9 mouse cellular contexts compared by ENCODE assay signal in the genomic region with DNA sequence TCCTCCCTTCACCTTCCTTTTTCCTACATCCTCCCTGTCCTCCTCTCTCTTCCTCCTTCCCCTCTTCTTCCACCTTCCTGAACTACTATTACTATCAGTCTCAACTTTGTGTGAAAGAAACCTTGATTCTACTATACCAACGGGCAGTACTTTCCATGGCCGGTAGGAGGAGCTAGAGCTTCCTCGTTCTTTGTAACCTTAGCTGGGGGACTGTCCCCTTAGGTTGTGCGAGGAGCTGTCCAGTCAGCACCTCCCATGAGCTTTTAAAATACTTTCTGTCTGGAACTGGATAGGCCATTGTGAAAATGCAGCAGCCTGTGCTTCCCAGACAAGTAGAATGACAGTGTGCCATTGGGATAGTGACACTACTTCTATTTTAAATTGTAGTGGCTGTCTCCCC. TPM values are rescaled to one million over a fixed set of nuclear protein-coding genes. Genes with fewer than 3 reads are reported as not detected.
DNase-seq lines count a peak whose midpoint lies in the region; ATAC-seq lines count a peak whose summit lies in the region.
"Had no signal": no experiment of that assay in that cellular context is flagged by ENCODE, and none has a peak within 500 bp of the region (broad histone marks: within the 10 kb centered on the region; RNA-seq: fewer than 3 reads in every experiment).

No protein-coding gene starts in this region.

- H3K27ac ChIP-seq in hindbrain, embryonic 11.5 days (ENCODE audit: low read depth, low read length): no peak overlapping the region
- H3K27ac ChIP-seq in hindbrain, embryonic 12.5 days: no peak overlapping the region
- H3K27ac ChIP-seq in heart, embryonic 10.5 days: no peak overlapping the region
- H3K27ac ChIP-seq: embryonic facial prominence, embryonic 12.5 days had no signal

- H3K9me3 ChIP-seq in hindbrain, embryonic 11.5 days (ENCODE audit: control insufficient read depth, low read length): no peaks in the 10 kb centered on the region
- H3K9me3 ChIP-seq in hindbrain, embryonic 12.5 days (replicated peaks): no peaks in the 10 kb centered on the region
- H3K9me3 ChIP-seq in heart, embryonic 10.5 days: no peaks in the 10 kb centered on the region
- H3K9me3 ChIP-seq: embryonic facial prominence, embryonic 12.5 days had no signal

- no peak overlapping the region for H3K4me2 ChIP-seq in hindbrain, embryonic 11.5 days (replicated peaks; ENCODE audit: low read depth, low read length)
- no peak overlapping the region for H3K4me2 ChIP-seq in hindbrain, embryonic 12.5 days (replicated peaks)
- H3K4me2 ChIP-seq: embryonic facial prominence, embryonic 12.5 days had no signal

- no peak for ATAC-seq in hindbrain, embryonic 11.5 days (ENCODE audit: low FRiP score)
- ATAC-seq in hindbrain, embryonic 12.5 days (ENCODE audit: low FRiP score): no peak

- no peak overlapping the region for H3K9ac ChIP-seq in hindbrain, embryonic 11.5 days (ENCODE audit: low read depth, low read length)
- H3K9ac ChIP-seq in hindbrain, embryonic 12.5 days: no peak overlapping the region
- H3K9ac ChIP-seq: embryonic facial prominence, embryonic 12.5 days had no signal

- no peak overlapping the region for H3K4me3 ChIP-seq in hindbrain, embryonic 11.5 days (ENCODE audit: low read depth, low read length)
- H3K4me3 ChIP-seq in hindbrain, embryonic 12.5 days: no peak overlapping the region
- no peak overlapping the region for H3K4me3 ChIP-seq in heart, embryonic 10.5 days
- H3K4me3 ChIP-seq: embryonic facial prominence, embryonic 12.5 days had no signal

- H3K36me3 ChIP-seq in hindbrain, embryonic 11.5 days (ENCODE audit: control insufficient read depth, insufficient read depth, low read length): no peaks in the 10 kb centered on the region
- no peaks in the 10 kb centered on the region for H3K36me3 ChIP-seq in hindbrain, embryonic 12.5 days
- no peaks in the 10 kb centered on the region for H3K36me3 ChIP-seq in heart, embryonic 10.5 days
- H3K36me3 ChIP-seq: embryonic facial prominence, embryonic 12.5 days had no signal

- peaks cover 21% of the 10 kb centered on the region for H3K27me3 ChIP-seq in hindbrain, embryonic 11.5 days (ENCODE audit: control insufficient read depth, insufficient read depth, low read length)
- H3K27me3 ChIP-seq in hindbrain, embryonic 12.5 days: peaks cover 39% of the 10 kb centered on the region
- H3K27me3 ChIP-seq in heart, embryonic 10.5 days (ENCODE audit: insufficient read depth, poor library complexity, severe bottlenecking): peaks cover 36% of the 10 kb centered on the region

- WGBS in hindbrain, embryonic 11.5 days: 0% methylated on average over 4 of the region's 4 CpGs
- 0% methylated on average over 4 of the region's 4 CpGs for WGBS in hindbrain, embryonic 12.5 days
- 0% methylated on average over 4 of the region's 4 CpGs for whole genome bisulfite sequencing in heart, embryonic 10.5 days

- peak; percentile 90 for DNase-seq in hindbrain, embryonic 11.5 days (ENCODE audit: low spot score)
- DNase-seq in Muller cell, postnatal 12 days (ENCODE audit: inconsistent ontology term): peak; percentile 66
- peak; percentile 73 for DNase-seq in cerebellum, adult 8-10 months
- DNase-seq in heart, embryonic 10.5 days (ENCODE audit: low spot score): peak; percentile 78
- DNase-seq in layer of hippocampus, postnatal 10 days (ENCODE audit: low spot score in 2 of 2): peak; percentile 79 to 81
- DNase-seq in lung, postnatal 25 days (ENCODE audit: low spot score): peak; percentile 4
- peak; percentile 29 for DNase-seq in urinary bladder, postnatal 25 days (ENCODE audit: low spot score)

- H3K4me1 ChIP-seq in hindbrain, embryonic 11.5 days (replicated peaks; ENCODE audit: control insufficient read depth, insufficient read depth, low read length): no peaks in the 10 kb centered on the region
- H3K4me1 ChIP-seq in hindbrain, embryonic 12.5 days: peaks cover 10% of the 10 kb centered on the region; the same call in 1 of the 2 replicates
- peaks cover 12% of the 10 kb centered on the region for H3K4me1 ChIP-seq in heart, embryonic 10.5 days

RNA-seq across cellular contexts. Expression of a gene that starts 3.3 kb away (rescaled TPM):
- 20.3 and 20.7 TPM in 2 replicates for polyA plus RNA-seq in hindbrain, embryonic 11.5 days (2014; fragmentation: Nextera tagmentation; extraction: Ambion mirVana)
- polyA plus RNA-seq in hindbrain, embryonic 12.5 days (2016; fragmentation: Nextera tagmentation; extraction: Ambion mirVana): 50.1 and 58.9 TPM in 2 replicates
- polyA plus RNA-seq in heart, embryonic 10.5 days (2016; fragmentation: Nextera tagmentation; extraction: Ambion mirVana): 2.5 and 2.8 TPM in 2 replicates
- total RNA-seq in layer of hippocampus, postnatal 10 days (2021): 100 to 1,000 TPM; 275 to 280 TPM

Comparison
In these comparisons a context has a peak if more than half of its experiments do, and no peak if none do; other contexts are left out.
1. DNase-seq: peak in every context shown above with its lines; median percentile 90 in hindbrain, embryonic 11.5 days; 80 in layer of hippocampus, postnatal 10 days; 78 in heart, embryonic 10.5 days; 73 in cerebellum, adult 8-10 months; 66 in Muller cell, postnatal 12 days; 29 in urinary bladder, postnatal 25 days; 4 in lung, postnatal 25 days.